Mouse (Mus musculus) layer of hippocampus, adult 18-20 months (tissue): ENCODE data around the gene Gpr174. TPM values are rescaled to one million over a fixed set of nuclear protein-coding genes. Genes with fewer than 3 reads are reported as not detected.

Experiments
- total RNA-seq, 2 experiments: library from RNA; stranded (reverse); gene quantifications; 2 replicates each; pipeline ENCODE4 v1.2.3; 2021

The Gpr174 gene
- total RNA-seq, 2 experiments from 2014 or later = not detected

Other genes with a start within 250 kb of the Gpr174 start
- gene P2ry10, start 167.4 kb upstream of the Gpr174 start, total RNA-seq = not detected
- gene P2ry10b, start 107.0 kb upstream of the Gpr174 start, total RNA-seq = under 1 TPM; 0.30 to 0.33 TPM
- gene Itm2a, start 147.5 kb downstream of the Gpr174 start, total RNA-seq = 10 to 100 TPM; 26.5 to 27.1 TPM